Mouse (Mus musculus): Measurements from ENCODE around the gene Mia3.
"Not testable (repeated sequence)": the region's sequence is repeated elsewhere in the genome, so short reads cannot be mapped to it uniquely, and the experiment has no call there.

Mia3 gene

DNA sequence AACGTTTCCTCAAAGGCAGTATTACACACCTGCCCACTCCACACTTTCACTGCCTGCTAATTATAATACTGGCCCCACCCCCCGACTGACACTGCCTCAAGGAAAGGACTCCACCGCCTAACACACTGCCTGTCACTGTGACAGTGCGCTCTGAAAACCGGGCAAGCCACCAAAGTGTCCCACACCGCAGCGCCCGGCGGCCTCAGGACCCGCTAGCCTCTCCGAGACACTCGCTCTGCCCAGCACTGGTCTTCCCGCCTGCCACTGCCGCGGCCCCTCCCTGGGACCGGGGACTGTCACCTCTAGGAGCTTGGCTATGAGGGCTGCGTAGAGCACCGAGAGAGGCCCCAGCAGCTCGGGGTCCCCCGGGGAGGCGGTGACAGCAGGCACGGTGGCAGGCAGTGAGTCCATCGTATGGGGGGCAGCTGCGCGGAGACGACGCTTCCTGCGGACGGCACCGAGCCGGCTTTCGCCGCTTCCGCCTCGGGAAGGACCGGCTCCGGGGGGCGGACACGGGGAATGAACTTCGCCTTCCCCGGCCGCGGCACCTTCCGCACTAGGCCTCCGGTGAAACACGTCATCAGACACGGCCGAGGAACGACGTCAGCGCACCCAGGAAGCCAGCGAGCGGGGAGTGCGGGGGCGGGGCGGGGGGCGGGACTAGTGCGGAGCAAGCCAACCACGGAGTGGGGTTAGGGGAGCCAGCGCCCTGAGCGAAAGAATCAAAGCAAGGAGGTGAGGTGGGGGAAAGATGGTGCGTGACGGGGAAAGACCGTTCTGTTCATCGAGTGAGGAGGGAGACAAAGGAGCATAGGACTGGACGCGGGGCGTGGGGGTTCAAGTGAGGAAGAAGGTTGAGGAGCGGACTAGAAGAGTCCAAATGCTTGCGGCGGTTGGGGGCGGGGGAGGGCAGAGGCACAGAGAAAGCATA is 24.2 kb downstream of the Mia3 start:
- in situ Hi-C loops (cut with MseI, MboI): no loop called here

DNA sequence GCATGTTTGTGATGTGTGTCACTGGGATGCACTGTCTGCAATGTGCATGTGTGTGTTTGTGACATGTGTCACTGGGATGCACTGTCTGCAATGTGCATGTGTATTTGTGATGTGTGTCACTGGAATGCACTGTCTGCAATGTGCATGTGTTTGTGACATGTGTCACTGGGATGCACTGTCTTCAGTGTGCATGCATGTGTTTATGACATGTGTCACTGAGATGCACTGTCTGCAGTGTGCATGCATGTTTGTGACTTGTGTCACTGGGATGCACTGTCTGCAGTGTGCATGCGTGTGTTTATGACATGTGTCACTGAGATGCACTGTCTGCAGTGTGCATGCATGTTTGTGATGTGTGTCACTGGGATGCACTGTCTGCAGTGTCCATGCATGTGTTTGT is 26.5 kb downstream of the Mia3 start:
- in situ Hi-C loops (cut with MseI, MboI): not testable (repeated sequence)

GRCm38 (mm10) chr1:183327171-183327570 is 42.2 kb downstream of the Mia3 start:
- in situ Hi-C loops (cut with MseI, MboI): no loop called here

DNA sequence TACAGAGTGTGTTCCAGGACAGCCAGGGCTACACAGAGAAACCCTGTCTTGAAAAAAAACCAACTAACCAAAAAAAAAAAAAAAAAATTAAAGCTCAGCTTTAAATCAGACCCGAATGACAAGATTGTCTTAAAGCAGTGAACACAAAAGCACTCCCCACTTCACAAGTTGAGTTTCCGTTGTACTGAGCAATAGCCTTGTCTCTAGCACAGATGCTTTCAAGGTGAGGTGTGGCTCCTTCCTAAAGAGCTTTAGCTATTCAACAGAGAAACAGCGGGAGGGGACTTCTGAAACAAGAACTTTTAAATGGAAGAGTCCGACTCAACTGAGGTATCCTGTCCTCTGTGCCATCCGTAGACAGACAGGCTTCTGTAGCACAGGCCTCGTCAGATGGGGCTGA is 44.9 kb downstream of the Mia3 start:
- in situ Hi-C loops (cut with MseI, MboI): no loop called here

DNA sequence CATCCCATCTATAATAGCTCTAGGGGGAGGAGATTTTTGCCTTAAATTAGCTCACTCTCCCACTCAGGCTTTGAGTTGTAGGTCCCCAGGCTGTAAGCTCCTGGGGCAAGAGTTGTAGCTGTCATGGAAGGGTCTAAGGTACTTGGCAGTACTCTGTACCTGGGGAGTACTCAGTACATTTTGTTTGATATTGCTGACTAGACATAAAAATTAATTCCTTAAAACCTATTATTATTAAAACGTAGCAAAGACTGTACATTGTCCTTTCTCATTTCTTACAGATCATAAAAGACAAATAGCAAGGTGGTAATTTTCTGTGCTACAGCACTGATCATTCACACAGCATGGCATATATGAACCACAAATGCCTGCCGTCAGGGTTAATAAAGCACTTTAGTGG is 45.4 kb downstream of the Mia3 start:
- in situ Hi-C loops (cut with MseI, MboI): no loop called here

DNA sequence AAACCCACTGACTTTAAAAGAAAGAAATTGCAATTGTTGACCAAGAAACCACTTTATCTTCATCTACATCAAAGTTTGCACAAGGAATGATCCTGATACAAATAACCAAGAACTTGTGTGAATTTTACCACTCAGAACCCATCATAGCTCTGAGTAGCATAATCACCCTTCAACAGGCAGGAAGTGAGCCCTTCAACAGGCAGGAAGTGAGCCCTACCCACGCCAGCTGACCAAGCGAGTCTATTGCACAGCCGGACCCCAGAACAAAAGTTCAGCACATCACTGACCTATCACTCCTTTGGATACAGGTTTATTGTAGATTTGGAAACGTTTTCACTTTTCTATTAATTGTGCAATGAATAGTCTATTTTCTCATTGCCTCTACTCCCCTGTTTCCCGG is 46.9 kb downstream of the Mia3 start:
- in situ Hi-C loops (cut with MseI, MboI): not testable (repeated sequence)

GRCm38 (mm10) chr1:183320708-183321107 is 48.6 kb downstream of the Mia3 start:
- in situ Hi-C loops (cut with MseI, MboI): no loop called here

GRCm38 (mm10) chr1:183315783-183316182 is 53.6 kb downstream of the Mia3 start:
- in situ Hi-C loops (cut with MseI, MboI): no loop called here

GRCm38 (mm10) chr1:183312076-183312475 is 57.3 kb downstream of the Mia3 start:
- in situ Hi-C loops (cut with MseI, MboI): no loop called here

DNA sequence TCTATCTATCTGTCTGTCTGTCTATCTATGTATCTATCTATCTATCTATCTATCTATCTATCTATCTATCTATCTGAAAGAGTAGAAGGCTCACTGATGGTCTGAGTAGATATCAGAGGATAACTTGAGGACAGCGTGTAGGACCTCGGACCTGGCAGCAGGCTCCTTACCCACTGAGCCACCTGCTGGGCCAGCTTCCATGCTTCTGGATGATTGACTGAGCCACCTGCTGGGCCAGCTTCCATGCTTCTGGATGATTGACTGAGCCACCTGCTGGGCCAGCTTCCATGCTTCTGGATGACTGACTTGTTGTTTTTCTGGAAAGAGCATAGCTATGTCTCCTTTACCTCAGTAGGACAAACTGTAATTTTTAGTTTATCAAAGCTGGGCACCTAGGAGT is 59.8 kb downstream of the Mia3 start:
- in situ Hi-C loops (cut with MseI, MboI): not testable (repeated sequence)

- in situ Hi-C loops (cut with MseI, MboI): no loop called here
These were observed 60.9 kb downstream of the Mia3 start for GRCm38 (mm10) chr1:183308476-183308875.

- in situ Hi-C loops (cut with MseI, MboI): no loop called here
These were observed 61.8 kb downstream of the Mia3 start for GRCm38 (mm10) chr1:183307555-183307954.

GRCm38 (mm10) chr1:183299161-183299560 is 70.2 kb downstream of the Mia3 start:
- in situ Hi-C loops (cut with MseI, MboI): no loop called here

DNA sequence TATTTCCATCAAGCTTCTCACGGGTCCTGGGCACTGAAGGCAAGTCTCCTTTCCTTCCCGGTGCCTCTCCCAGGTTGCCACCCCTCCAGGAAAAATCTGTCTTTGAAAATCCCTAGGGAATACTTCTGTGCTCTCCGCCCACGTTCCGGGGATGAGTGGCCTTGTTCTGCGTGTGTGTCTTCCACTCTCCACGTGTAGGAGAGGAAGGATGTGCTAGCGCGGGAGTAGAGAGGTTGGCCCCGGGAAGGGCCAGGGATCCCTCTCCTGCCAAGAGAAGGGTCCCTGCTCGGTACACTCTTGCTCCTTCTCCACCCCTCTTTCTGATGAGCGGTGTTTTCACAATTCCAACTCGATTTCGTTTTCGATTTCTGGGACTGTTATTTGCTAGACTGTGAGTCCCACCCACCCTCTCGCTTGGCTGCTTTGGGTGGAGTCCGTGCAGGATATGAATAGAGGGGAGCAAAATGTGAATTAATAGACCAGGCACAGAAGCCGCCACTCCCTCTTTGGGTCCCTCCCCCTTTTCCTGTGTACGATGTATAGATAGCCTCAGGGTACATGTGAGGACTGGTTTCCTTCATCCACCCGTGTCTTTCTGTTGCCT is 71.4 kb downstream of the Mia3 start:
- in situ Hi-C loops (cut with MseI, MboI): no loop called here

GRCm38 (mm10) chr1:183297473-183297885 is 71.9 kb downstream of the Mia3 start:
- in situ Hi-C loops (cut with MseI, MboI): no loop called here

GRCm38 (mm10) chr1:183296877-183297383 is 72.4 kb downstream of the Mia3 start, which contains the start of gene Brox:
Gene Brox, minus strand, starts transcription at chr1:183297269.
- in situ Hi-C loops (cut with MseI, MboI): no loop called here

- in situ Hi-C loops (cut with MseI, MboI): no loop called here
These were observed 72.9 kb downstream of the Mia3 start, which contains the start of gene Aida for GRCm38 (mm10) chr1:183296465-183296864. Gene Aida, plus strand, starts transcription at chr1:183296590.

GRCm38 (mm10) chr1:183289576-183289975 is 79.8 kb downstream of the Mia3 start:
- in situ Hi-C loops (cut with MseI, MboI): no loop called here

DNA sequence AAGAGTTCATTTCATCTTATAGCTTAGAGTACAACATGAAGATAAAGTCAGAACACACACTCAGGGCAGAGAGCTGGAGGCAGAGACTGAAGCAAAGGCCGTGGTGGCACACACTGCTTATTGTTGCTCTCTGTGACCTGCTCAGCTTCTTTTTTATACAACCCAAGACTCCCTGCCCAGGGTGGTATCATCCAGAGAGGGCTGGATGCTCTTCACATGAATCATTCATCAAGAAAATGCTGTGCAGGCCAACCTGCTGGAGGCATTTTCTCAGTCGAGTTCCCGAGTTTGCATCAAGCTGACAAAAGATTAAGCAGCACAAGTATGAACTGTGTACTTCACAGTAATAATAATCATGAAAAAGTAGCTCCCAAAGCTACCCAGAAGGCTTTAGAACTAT is 81.0 kb downstream of the Mia3 start:
- in situ Hi-C loops (cut with MseI, MboI): no loop called here

All from mouse trophoblast stem cell (cell line).